Mouse (Mus musculus) midbrain, embryonic 14.5 days (tissue): Measurements from ENCODE around the gene Rhobtb3. TPM values are rescaled to one million over a fixed set of nuclear protein-coding genes. Genes with fewer than 3 reads are reported as not detected.

Experiments used
- ATAC-seq: fragments of 200-750 bp; cut with Nextera tagmentation; 2 replicates; pipeline ENCODE4 v1.8.0; 2017; ENCODE audit warnings: moderate number of reproducible peaks, moderate library complexity; ENCODE audit not compliant: low FRiP score, low TSS enrichment
- DNase-seq: peaks from one replicate; pipeline ENCODE4 v3.0.0-alpha.2; 2015
- H3K27ac ChIP-seq: fragments of 300-500 bp; sonication (generic); replicated peaks from 2 replicates; pipeline ENCODE4 v1.5.1; 2014; ENCODE audit warnings: mild to moderate bottlenecking, low read depth, low read length, moderate library complexity
- H3K27me3 ChIP-seq: fragments of 300-500 bp; sonication (generic); 2 replicates; pipeline ENCODE4 v1.6.1; 2014; ENCODE audit warnings: low read length, control low read depth, mixed read lengths; ENCODE audit not compliant: control insufficient read depth, insufficient read depth
- H3K36me3 ChIP-seq: fragments of 300-500 bp; sonication (generic); 2 replicates; pipeline ENCODE4 v1.6.1; 2014; ENCODE audit warnings: low read length, control low read depth; ENCODE audit not compliant: control insufficient read depth, insufficient read depth
- H3K4me1 ChIP-seq: fragments of 300-500 bp; sonication (generic); 2 replicates; pipeline ENCODE4 v1.6.1; 2014; ENCODE audit warnings: mild to moderate bottlenecking, antibody characterized with exemption, low read length, control low read depth; ENCODE audit not compliant: control insufficient read depth, insufficient read depth
- H3K4me2 ChIP-seq: fragments of 300-500 bp; sonication (generic); 2 replicates; pipeline ENCODE4 v1.6.1; 2014; ENCODE audit warnings: mild to moderate bottlenecking, low read length, moderate library complexity
- H3K4me3 ChIP-seq: fragments of 300-500 bp; sonication (generic); replicated peaks from 2 replicates; pipeline ENCODE4 v1.5.1; 2014; ENCODE audit warnings: low read depth, low read length
- H3K9ac ChIP-seq: fragments of 300-500 bp; sonication (generic); replicated peaks from 2 replicates; pipeline ENCODE4 v1.6.1; 2014; ENCODE audit warnings: mild to moderate bottlenecking, low read length, moderate library complexity
- H3K9me3 ChIP-seq: fragments of 300-500 bp; sonication (generic); 2 replicates; pipeline ENCODE4 v1.6.1; 2016; ENCODE audit warnings: low read length, control low read depth, mixed read lengths; ENCODE audit not compliant: control insufficient read depth
- WGBS: fragments of 180-500 bp; shearing (Covaris S2); extraction: QIAGEN DNeasy Blood & Tissue Kit; methylation state at CpG from one replicate; pipeline ENCODE4 v1.1.7; 2014; 5-methylcytosine and 5-hydroxymethylcytosine counted together
- polyA plus RNA-seq: library from polyadenylated mRNA; unstranded; fragments of >200 nt; fragmentation: Nextera tagmentation; extraction: Ambion mirVana; gene quantifications from 2 replicates; pipeline ENCODE4 v1.2.1, GENCODE M21; 2014

Gene Rhobtb3
- polyA plus RNA-seq, 1 experiment from 2014 or later, result 40.6 TPM

- Histone ChIP-seq H3K4me2 (no peak within 1 kb of the TSS), H3K9me3 (0 out of 2 replicates have a peak, but pooled peaks cover 10% of the 10 kb centered on the region), H3K27ac (no peak within 1 kb of the TSS), H3K27me3 (no peaks in the 10 kb centered on the region), H3K4me3 (no peak within 1 kb of the TSS), H3K36me3 (no peaks in the 10 kb centered on the region), H3K4me1 (no peaks in the 10 kb centered on the region), H3K9ac (no peak within 1 kb of the TSS)
- ATAC-seq (no peak), DNase-seq (no peak)
- whole genome bisulfite sequencing, result 72% methylated on average over 1 of the region's 1 CpGs
These were observed 23.1 kb upstream of the Rhobtb3 start, which contains the start of gene Spata9 for GRCm38 (mm10) chr13:75966850-75967249. TSS of gene Spata9 (plus strand) at chr13:75967150.

GRCm38 (mm10) chr13:75955357-75955992, 11.8 kb upstream of the Rhobtb3 start:
- no peak for ATAC-seq

GRCm38 (mm10) chr13:75950295-75950694, 6.6 kb upstream of the Rhobtb3 start:
- no peaks in the 10 kb centered on the region for H3K4me1 ChIP-seq
- H3K9me3 ChIP-seq, result no peaks in the 10 kb centered on the region
- H3K36me3 ChIP-seq, result no peaks in the 10 kb centered on the region
- DNase-seq (no peak), ATAC-seq (no peak)
- no peaks in the 10 kb centered on the region for H3K27me3 ChIP-seq
- no peak overlapping the region for H3K4me3 ChIP-seq
- H3K27ac ChIP-seq, result no peak overlapping the region
- no peak overlapping the region for H3K9ac ChIP-seq
- WGBS, result 57% methylated on average over 1 of the region's 1 CpGs
- no peak overlapping the region for H3K4me2 ChIP-seq

More at GRCm38 (mm10) chr13:75955357-75955992, 11.8 kb upstream of the Rhobtb3 start:
- no peak overlapping the region for H3K27ac ChIP-seq
- DNase-seq, result no peak
- no peak overlapping the region for H3K4me3 ChIP-seq
- no peak overlapping the region for H3K4me2 ChIP-seq
- no peaks in the 10 kb centered on the region for H3K27me3 ChIP-seq
- H3K4me1 ChIP-seq, result no peaks in the 10 kb centered on the region
- H3K36me3 ChIP-seq, result no peaks in the 10 kb centered on the region
- H3K9me3 ChIP-seq, result no peaks in the 10 kb centered on the region
- no peak overlapping the region for H3K9ac ChIP-seq

GRCm38 (mm10) chr13:75944044-75944820, 507 bp upstream of the Rhobtb3 start:
- peak; percentile 48 for DNase-seq
- H3K4me2 ChIP-seq, result peak overlapping the region; percentile 71
- peak overlapping the region; percentile 99 for H3K27ac ChIP-seq
- peaks cover 21% of the 10 kb centered on the region for H3K4me1 ChIP-seq
- peak overlapping the region; percentile 95 for H3K9ac ChIP-seq
- no peaks in the 10 kb centered on the region for H3K9me3 ChIP-seq
- WGBS, result under 1% methylated on average over 7 of the region's 7 CpGs
- ATAC-seq, result no peak
- H3K36me3 ChIP-seq, result no peaks in the 10 kb centered on the region
- H3K4me3 ChIP-seq, result peak overlapping the region; percentile 78
- H3K27me3 ChIP-seq, result no peaks in the 10 kb centered on the region

GRCm38 (mm10) chr13:75942731-75943130, 994 bp downstream of the Rhobtb3 start:
- under 1% methylated on average over 6 of the region's 6 CpGs for WGBS
- DNase-seq (peak; percentile 68), ATAC-seq (peak; percentile 21)
- Histone ChIP-seq H3K4me3 (peak overlapping the region; percentile 78), H3K36me3 (peaks cover 13% of the 10 kb centered on the region), H3K27ac (peak overlapping the region; percentile 99), H3K4me2 (peak overlapping the region; percentile 71), H3K9me3 (no peaks in the 10 kb centered on the region), H3K27me3 (no peaks in the 10 kb centered on the region), H3K4me1 (peaks cover 21% of the 10 kb centered on the region), H3K9ac (peak overlapping the region; percentile 95)

GRCm38 (mm10) chr13:75941518-75942295, 2.0 kb downstream of the Rhobtb3 start:
- Histone ChIP-seq H3K4me1 (peaks cover 21% of the 10 kb centered on the region), H3K27me3 (no peaks in the 10 kb centered on the region), H3K9ac (no peak overlapping the region), H3K9me3 (no peaks in the 10 kb centered on the region), H3K36me3 (peaks cover 16% of the 10 kb centered on the region), H3K4me2 (peak overlapping the region; percentile 51), H3K4me3 (peak overlapping the region; percentile 25), H3K27ac (no peak overlapping the region)
- DNase-seq, result peak; percentile 65
- WGBS, result 47% methylated on average over 5 of the region's 5 CpGs
- ATAC-seq, result 0 out of 2 replicates have a peak, but pooled peaks have one; percentile 23

- Histone ChIP-seq H3K27ac (no peak overlapping the region), H3K4me1 (peaks cover 21% of the 10 kb centered on the region), H3K9me3 (no peaks in the 10 kb centered on the region), H3K36me3 (peaks cover 16% of the 10 kb centered on the region), H3K4me3 (peak overlapping the region; percentile 25), H3K9ac (no peak overlapping the region), H3K4me2 (peak overlapping the region; percentile 51), H3K27me3 (no peaks in the 10 kb centered on the region)
- WGBS, result 91% methylated on average over 2 of the region's 2 CpGs
- ATAC-seq (no peak), DNase-seq (no peak)
These were observed 2.8 kb downstream of the Rhobtb3 start for GRCm38 (mm10) chr13:75940791-75941517.

GRCm38 (mm10) chr13:75938866-75939265, 4.9 kb downstream of the Rhobtb3 start:
- no peak for ATAC-seq
- Histone ChIP-seq H3K27me3 (no peaks in the 10 kb centered on the region), H3K4me1 (peaks cover 16% of the 10 kb centered on the region), H3K36me3 (peaks cover 16% of the 10 kb centered on the region), H3K4me2 (no peak overlapping the region), H3K27ac (no peak overlapping the region), H3K4me3 (no peak overlapping the region), H3K9me3 (no peaks in the 10 kb centered on the region), H3K9ac (no peak overlapping the region)
- no peak for DNase-seq
- WGBS, result 97% methylated on average over 5 of the region's 5 CpGs
